Mouse (Mus musculus) heart, embryonic 14.5 days (tissue): ENCODE results near the gene Trim32. TPM values are rescaled to one million over a fixed set of nuclear protein-coding genes. Genes with fewer than 3 reads are reported as not detected.

Experiments
- ATAC-seq: fragments of 200-750 bp; cut with Nextera tagmentation; 2 replicates; pipeline ENCODE4 v1.8.0; 2017; ENCODE audit warnings: low read depth, moderate TSS enrichment; ENCODE audit not compliant: insufficient number of reproducible peaks, insufficient read depth, low FRiP score
- H3K27ac ChIP-seq, 2 experiments: fragments of 200-500 bp in 1 of 2; fragments of 300-500 bp in 1 of 2; sonication (generic) in 1 of 2; replicated peaks in 1 of 2; 2 replicates each; pipeline ENCODE4 v1.5.1; 2012 to 2014; ENCODE audit warnings: low read depth in 2 of 2, low read length in 2 of 2, control low read depth in 1 of 2, mild to moderate bottlenecking in 1 of 2, mixed read lengths in 1 of 2; ENCODE audit not compliant: control insufficient read depth in 1 of 2, insufficient read depth in 1 of 2
- H3K27me3 ChIP-seq: fragments of 300-500 bp; sonication (generic); 2 replicates; pipeline ENCODE4 v1.6.1; 2014; ENCODE audit warnings: mild to moderate bottlenecking, low read length, control low read depth; ENCODE audit not compliant: control insufficient read depth, insufficient read depth
- H3K36me3 ChIP-seq: fragments of 300-500 bp; sonication (generic); 2 replicates; pipeline ENCODE4 v1.6.1; 2014; ENCODE audit warnings: mild to moderate bottlenecking, control low read depth, low read length, mixed read lengths; ENCODE audit not compliant: control insufficient read depth, insufficient read depth
- H3K4me1 ChIP-seq, 2 experiments: fragments of 200-500 bp in 1 of 2; fragments of 300-500 bp in 1 of 2; sonication (generic) in 1 of 2; 2 replicates each; pipeline ENCODE4 v1.6.1; 2012 to 2014; ENCODE audit warnings: low read length in 2 of 2, control low read depth in 1 of 2, mixed read lengths in 1 of 2; ENCODE audit not compliant: control insufficient read depth in 2 of 2, insufficient read depth in 2 of 2
- H3K4me2 ChIP-seq: fragments of 300-500 bp; sonication (generic); 2 replicates; pipeline ENCODE4 v1.6.1; 2014; ENCODE audit warnings: mild to moderate bottlenecking, low read length
- H3K4me3 ChIP-seq, 2 experiments: fragments of 200-500 bp in 1 of 2; fragments of 300-500 bp in 1 of 2; sonication (generic) in 1 of 2; 2 replicates each; pipeline ENCODE4 v1.5.1; 2012 to 2014; ENCODE audit warnings: low read length in 2 of 2, mild to moderate bottlenecking in 2 of 2, control low read depth in 1 of 2, low read depth in 1 of 2, moderate library complexity in 1 of 2; ENCODE audit not compliant: control insufficient read depth in 1 of 2, insufficient read depth in 1 of 2
- H3K9ac ChIP-seq: fragments of 300-500 bp; sonication (generic); 2 replicates; pipeline ENCODE4 v1.6.1; 2014; ENCODE audit warnings: mild to moderate bottlenecking, low read length
- H3K9me3 ChIP-seq: fragments of 300-500 bp; sonication (generic); 2 replicates; pipeline ENCODE4 v1.6.1; 2016; ENCODE audit warnings: low read length, control low read depth; ENCODE audit not compliant: control insufficient read depth
- WGBS: fragments of 180-500 bp; shearing (Covaris S2); extraction: QIAGEN DNeasy Blood & Tissue Kit; methylation state at CpG from one replicate; pipeline ENCODE4 v1.1.7; 2014; 5-methylcytosine and 5-hydroxymethylcytosine counted together
- polyA plus RNA-seq: library from polyadenylated mRNA; unstranded; fragments of >200 nt; fragmentation: Nextera tagmentation; extraction: Ambion mirVana; gene quantifications from 2 replicates; pipeline ENCODE4 v1.2.1, GENCODE M21; 2014

Gene Trim32
- polyA plus RNA-seq, 1 experiment from 2014 or later = 32.5 TPM

DNA sequence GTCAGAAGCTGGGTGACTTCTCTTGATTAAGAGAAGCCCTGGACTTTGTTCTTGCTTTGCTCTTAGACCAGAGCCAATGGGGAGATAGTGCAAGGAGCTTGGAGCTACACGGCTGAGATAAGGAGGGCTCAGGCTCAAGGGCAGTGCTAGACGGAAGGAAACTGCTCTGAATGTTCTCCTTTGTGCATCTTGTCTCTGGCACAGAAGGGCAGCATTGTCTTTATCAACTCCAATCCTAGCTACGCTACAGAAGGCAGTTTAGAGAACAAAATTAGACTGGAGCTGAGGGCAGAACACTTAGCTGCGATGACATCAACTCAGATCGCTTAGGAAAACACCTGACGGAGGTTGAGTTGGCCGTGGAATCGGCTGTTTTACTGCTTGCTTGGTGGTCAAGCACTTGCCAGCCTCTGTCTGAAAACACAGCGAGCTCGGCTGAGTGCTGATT lies 2.4 kb downstream of the Trim32 start:
- Histone ChIP-seq H3K4me1 (peaks cover 10 to 43% of the 10 kb centered on the region in 2 experiments), H3K36me3 (no peaks in the 10 kb centered on the region), H3K9me3 (no peaks in the 10 kb centered on the region), H3K4me3 (peak overlapping the region; percentile 1 to 20; a peak in 2 of 4 replicates), H3K9ac (peak overlapping the region; percentile 42; the same call in 1 of the 2 replicates), H3K27ac (peak overlapping the region; percentile 4 to 73), H3K27me3 (no peaks in the 10 kb centered on the region), H3K4me2 (peak overlapping the region; percentile 85)
- 8% methylated on average over 10 of the region's 10 CpGs for WGBS
- no peak for ATAC-seq

DNA sequence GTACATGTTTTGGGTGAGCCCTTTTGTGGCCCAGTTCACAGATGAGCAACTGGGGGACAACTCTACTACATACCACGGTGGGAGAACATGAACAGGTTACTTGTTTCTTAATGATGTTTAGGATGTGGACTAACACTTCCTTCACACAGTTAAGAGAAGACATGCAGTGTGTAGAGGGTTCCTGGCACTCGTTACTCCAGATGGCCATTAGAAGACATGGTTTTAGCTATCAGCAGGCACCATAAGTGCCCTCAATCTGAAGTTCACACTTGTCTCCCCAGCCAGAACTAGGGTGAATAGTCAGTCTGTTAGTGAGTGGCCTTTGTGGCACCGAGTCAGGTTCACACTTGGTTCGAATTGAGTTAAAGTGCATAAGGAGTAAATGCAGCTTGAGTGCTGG lies 3.3 kb downstream of the Trim32 start:
- no peak for ATAC-seq
- no peaks in the 10 kb centered on the region for H3K9me3 ChIP-seq
- no peak overlapping the region for H3K9ac ChIP-seq
- 82% methylated on average over 4 of the region's 4 CpGs for WGBS
- peaks cover 10 to 43% of the 10 kb centered on the region in 2 experiments for H3K4me1 ChIP-seq
- no peak overlapping the region for H3K4me2 ChIP-seq
- H3K27me3 ChIP-seq = no peaks in the 10 kb centered on the region
- H3K4me3 ChIP-seq = no peak overlapping the region
- H3K36me3 ChIP-seq = peaks cover 2% of the 10 kb centered on the region
- H3K27ac ChIP-seq = no peak overlapping the region

DNA sequence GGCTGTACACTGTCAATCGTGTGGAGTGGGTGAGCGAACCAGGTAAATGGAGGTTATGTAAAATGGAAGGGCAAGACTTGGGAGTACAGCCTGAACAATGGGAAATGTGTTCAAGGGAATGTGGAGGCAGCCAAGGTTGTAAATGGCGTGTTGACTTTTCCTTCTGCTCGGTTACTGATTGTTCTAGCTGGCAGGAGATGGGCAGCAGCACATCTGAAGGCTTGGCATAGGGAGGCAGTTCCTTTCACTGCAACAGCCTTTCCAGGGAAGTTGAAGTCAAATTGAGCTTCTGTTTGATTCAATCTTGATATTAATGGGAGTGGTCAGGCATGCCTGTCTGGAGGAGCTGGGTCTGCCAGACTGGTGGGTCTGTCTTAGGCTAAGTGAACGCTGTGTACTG lies 5.5 kb downstream of the Trim32 start:
- 73% methylated on average over 5 of the region's 5 CpGs for WGBS
- peaks cover 24% of the 10 kb centered on the region for H3K36me3 ChIP-seq

DNA sequence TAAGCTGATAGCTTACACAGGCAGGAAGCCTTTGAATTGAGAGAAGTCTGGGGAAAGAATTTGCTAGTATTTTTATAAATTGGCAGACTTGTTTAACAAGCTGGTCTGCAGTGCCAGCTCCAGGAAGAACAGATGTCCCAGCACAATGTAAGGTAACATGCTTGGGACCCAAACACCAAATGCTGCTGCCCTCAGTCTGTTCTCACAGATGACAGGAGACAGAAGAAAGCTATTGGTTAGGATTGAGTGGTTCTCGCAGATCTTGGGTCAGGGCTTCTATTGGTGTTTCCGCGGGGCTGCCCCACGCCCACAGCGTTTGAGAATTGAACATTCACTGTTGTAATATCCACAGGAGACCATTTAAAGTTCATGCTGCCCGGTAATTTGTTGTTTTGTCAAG lies 6.1 kb downstream of the Trim32 start:
- Histone ChIP-seq H3K36me3 (peaks cover 30% of the 10 kb centered on the region), H3K9me3 (no peaks in the 10 kb centered on the region), H3K27ac (no peak overlapping the region), H3K4me3 (no peak overlapping the region), H3K27me3 (no peaks in the 10 kb centered on the region), H3K9ac (no peak overlapping the region), H3K4me2 (no peak overlapping the region), H3K4me1 (peaks cover 8 to 34% of the 10 kb centered on the region in 2 experiments)
- WGBS = 90% methylated on average over 6 of the region's 6 CpGs
- ATAC-seq = no peak

More for the DNA sequence above, 5.5 kb downstream of the Trim32 start:
- no peaks in the 10 kb centered on the region for H3K27me3 ChIP-seq
- H3K9me3 ChIP-seq = no peaks in the 10 kb centered on the region
- no peak overlapping the region for H3K4me3 ChIP-seq
- ATAC-seq = no peak
- H3K9ac ChIP-seq = no peak overlapping the region
- no peak overlapping the region for H3K4me2 ChIP-seq
- H3K27ac ChIP-seq = no peak overlapping the region
- peaks cover 8 to 39% of the 10 kb centered on the region in 2 experiments for H3K4me1 ChIP-seq

DNA sequence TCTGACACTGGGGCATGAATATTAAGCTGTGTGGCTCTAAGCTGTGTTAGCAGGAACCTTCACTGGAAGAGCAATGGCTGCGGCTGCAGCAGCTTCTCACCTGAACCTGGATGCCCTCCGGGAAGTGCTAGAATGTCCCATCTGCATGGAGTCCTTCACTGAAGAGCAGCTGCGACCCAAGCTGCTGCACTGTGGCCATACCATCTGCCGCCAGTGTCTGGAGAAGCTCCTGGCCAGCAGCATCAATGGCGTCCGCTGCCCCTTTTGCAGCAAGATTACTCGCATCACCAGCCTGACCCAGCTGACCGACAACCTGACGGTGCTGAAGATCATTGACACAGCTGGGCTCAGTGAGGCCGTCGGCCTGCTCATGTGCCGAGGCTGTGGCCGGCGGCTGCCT lies 8.3 kb downstream of the Trim32 start:
- WGBS = 93% methylated on average over 14 of the region's 14 CpGs

DNA sequence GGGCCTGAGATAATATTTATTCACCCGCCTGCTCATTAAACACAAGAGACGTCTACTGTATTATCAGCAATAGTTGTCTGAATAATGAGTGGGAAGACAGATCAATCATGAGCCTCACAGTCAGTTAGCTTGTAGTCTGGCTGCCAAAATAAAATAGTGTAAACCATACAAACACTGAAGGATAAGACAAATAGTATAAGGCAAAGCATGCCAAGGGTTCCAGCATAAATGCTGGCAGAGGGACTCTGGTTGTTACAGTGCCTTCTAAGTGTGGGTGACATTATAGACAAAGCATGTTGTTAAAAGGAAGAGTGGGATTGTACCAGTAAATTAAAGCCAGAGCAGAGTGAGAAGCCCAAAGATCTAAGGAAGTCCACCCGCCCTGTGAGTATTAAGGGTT lies 15.3 kb downstream of the Trim32 start:
- Histone ChIP-seq H3K4me3 (no peak overlapping the region), H3K9me3 (no peaks in the 10 kb centered on the region), H3K27ac (no peak overlapping the region), H3K4me1 (0 out of 4 replicates have a peak, but pooled peaks cover 0 to 5% of the 10 kb centered on the region in 2 experiments), H3K4me2 (no peak overlapping the region), H3K9ac (no peak overlapping the region), H3K36me3 (peaks cover 47% of the 10 kb centered on the region), H3K27me3 (no peaks in the 10 kb centered on the region)
- WGBS = 82% methylated on average over 3 of the region's 3 CpGs
- ATAC-seq = no peak

More for the DNA sequence above, 8.3 kb downstream of the Trim32 start:
- Histone ChIP-seq H3K9ac (no peak overlapping the region), H3K27me3 (no peaks in the 10 kb centered on the region), H3K4me3 (no peak overlapping the region), H3K27ac (no peak overlapping the region), H3K4me1 (peaks cover 0 to 17% of the 10 kb centered on the region in 2 experiments; a peak in 2 of 4 replicates), H3K9me3 (no peaks in the 10 kb centered on the region), H3K36me3 (peaks cover 47% of the 10 kb centered on the region), H3K4me2 (no peak overlapping the region)
- no peak for ATAC-seq

DNA sequence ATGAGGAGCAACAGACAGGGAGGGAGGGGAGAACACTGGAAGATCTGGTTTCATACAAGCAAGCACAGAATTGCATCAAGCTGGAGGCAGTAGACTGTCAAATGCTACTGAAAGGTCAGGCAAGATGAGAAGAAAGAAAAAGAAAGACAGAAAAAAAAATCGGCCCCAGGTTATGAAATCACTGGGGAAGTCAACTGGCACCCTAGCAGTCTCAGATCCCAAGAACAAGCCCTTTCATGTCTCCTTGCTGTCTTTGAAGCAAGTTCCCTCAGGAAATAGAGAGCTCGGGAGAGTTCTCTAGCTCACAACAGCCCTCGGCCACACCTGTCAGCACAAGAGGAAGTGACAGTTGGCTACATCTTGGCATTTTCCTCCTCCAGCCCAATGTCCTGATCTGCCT lies 33.4 kb downstream of the Trim32 start:
- WGBS = 68% methylated on average over 3 of the region's 3 CpGs
- no peak for ATAC-seq
- no peaks in the 10 kb centered on the region for H3K4me1 ChIP-seq

DNA sequence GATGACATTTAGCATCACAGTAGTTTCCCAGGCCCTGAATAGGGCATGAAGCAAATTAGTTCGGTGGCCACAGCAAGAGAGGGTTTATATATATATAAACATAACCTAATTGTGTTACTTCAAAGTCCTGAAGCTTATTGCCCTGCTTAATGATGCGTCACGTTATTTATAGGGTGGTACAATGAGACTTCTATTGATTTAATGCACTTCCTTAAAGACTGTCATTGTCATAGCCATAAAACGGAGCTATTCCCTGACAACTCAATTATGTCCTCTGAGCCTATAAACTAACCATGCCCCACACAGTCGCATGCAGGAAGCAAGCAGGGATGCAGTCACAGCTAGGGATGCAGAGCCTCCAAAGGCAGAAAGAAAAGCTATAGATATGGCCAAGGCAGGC lies 37.8 kb downstream of the Trim32 start:
- Histone ChIP-seq H3K27me3 (no peaks in the 10 kb centered on the region), H3K36me3 (no peaks in the 10 kb centered on the region), H3K9ac (no peak overlapping the region), H3K27ac (no peak overlapping the region), H3K9me3 (no peaks in the 10 kb centered on the region), H3K4me3 (no peak overlapping the region), H3K4me2 (no peak overlapping the region), H3K4me1 (no peaks in the 10 kb centered on the region)
- WGBS = 79% methylated on average over 5 of the region's 5 CpGs
- ATAC-seq = no peak

More for the DNA sequence above, 33.4 kb downstream of the Trim32 start:
- no peaks in the 10 kb centered on the region for H3K9me3 ChIP-seq
- H3K4me2 ChIP-seq = no peak overlapping the region
- H3K27ac ChIP-seq = no peak overlapping the region
- no peak overlapping the region for H3K9ac ChIP-seq
- no peaks in the 10 kb centered on the region for H3K36me3 ChIP-seq
- H3K4me3 ChIP-seq = no peak overlapping the region
- no peaks in the 10 kb centered on the region for H3K27me3 ChIP-seq
